Mouse (Mus musculus): ENCODE measurements at regions not wholly inside any gene's neighbourhood (a gene's known extent, or its start where the extent isn't known, plus 50 kb on each side); places are given as distances from the start of the nearest gene placed in this dataset.

DNA sequence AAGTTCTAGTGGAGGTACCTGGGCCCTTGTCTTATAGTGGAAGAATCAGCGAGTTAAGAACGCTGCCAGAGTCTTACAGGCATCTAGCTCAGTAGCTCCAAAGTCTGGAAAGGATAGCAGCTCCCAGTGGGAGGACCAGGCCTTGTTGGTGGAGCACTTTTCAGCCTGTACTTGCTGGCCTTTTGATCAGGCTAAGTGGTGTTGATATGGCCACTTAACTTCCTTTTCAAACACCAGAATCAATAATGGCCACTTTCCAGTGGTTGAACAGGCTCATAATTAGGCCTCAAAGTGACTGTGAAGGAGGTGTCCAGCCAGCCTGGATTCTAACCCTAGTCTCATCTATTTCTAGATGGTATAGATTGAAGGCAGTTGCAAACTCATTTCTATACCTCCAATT, 57.7 kb upstream of the Sertad2 start:
- Histone ChIP-seq H3K27me3 (ENCODE audit: control insufficient read depth, insufficient read depth, low read length) (no peaks in the 10 kb centered on the region), H3K4me1 (replicated peaks; ENCODE audit: control insufficient read depth, insufficient read depth, low read length) (no peaks in the 10 kb centered on the region), H3K4me2 (replicated peaks; ENCODE audit: low read depth, low read length) (no peak overlapping the region), H3K9ac (ENCODE audit: low read depth, low read length) (no peak overlapping the region), H3K9me3 (ENCODE audit: control insufficient read depth, low read length) (no peaks in the 10 kb centered on the region), H3K27ac (ENCODE audit: low read depth, low read length) (no peak overlapping the region), H3K36me3 (ENCODE audit: control insufficient read depth, insufficient read depth, low read length) (no peaks in the 10 kb centered on the region), H3K4me3 (ENCODE audit: low read depth, low read length) (no peak overlapping the region)
- 82% methylated on average over 2 of the region's 2 CpGs for WGBS
- DNase-seq (ENCODE audit: low spot score) (no peak), ATAC-seq (ENCODE audit: low FRiP score) (no peak)

Data from hindbrain, embryonic 11.5 days (tissue).